Mouse (Mus musculus) kidney, adult 11 months (tissue): ENCODE measurements around the gene Nosip.
"Not testable (repeated sequence)": the region's sequence is repeated elsewhere in the genome, so short reads cannot be mapped to it uniquely, and the experiment has no call there.

Experiments
- DNase-seq: peaks from one replicate; pipeline ENCODE4 v3.0.0; 2022

Gene Nosip

DNA sequence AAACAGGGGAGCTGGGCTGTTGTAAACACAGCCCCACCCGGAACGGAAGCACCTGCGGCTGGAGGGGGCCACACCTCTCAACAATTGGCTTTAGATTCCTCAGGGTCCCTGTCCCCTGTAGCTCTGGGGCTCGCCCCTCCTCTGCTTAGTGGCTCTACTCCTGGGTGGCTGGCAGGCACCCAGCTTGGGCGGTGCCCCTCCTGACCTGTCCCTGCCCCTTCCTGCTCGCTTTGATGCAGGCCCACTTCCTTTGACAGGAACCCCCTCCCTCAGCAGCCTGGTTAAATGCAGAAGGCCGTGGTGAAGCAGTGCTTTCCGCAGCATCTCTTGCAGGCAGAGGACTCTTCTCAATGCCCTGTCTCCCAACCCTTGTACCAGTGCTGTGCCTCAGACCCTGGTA is 59.2 kb downstream of the Nosip start:
- peak; percentile 52 for DNase-seq

GRCm38 (mm10) chr7:45121966-45122365 is 59.7 kb downstream of the Nosip start:
- no peak for DNase-seq

- DNase-seq: no peak
Observed at GRCm38 (mm10) chr7:45122561-45123185, 60.4 kb downstream of the Nosip start.

DNA sequence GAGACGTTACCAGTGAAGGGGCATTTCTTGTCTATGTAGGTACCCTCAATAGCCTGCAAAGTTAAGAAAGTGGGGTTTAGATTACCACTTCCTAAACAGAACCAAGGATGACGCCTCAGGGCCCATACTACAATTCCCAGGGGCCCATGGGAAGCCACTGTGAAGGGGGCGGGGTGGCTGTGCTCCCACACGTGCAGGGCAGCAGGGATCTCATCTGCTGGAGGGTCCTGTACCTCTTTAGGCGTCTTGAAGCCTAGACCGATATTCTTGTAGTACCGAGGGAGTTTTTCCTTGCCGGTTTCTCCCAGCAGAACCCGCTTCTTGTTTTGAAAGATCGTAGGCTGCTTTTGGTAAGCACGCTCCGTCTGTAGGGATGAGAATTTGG is 60.9 kb downstream of the Nosip start:
- DNase-seq: no peak

GRCm38 (mm10) chr7:45124224-45125143 is 62.3 kb downstream of the Nosip start, which contains the start of gene Rps11:
Gene Rps11, minus strand, starts transcription at chr7:45124439.
- DNase-seq: peak; percentile 99

DNA sequence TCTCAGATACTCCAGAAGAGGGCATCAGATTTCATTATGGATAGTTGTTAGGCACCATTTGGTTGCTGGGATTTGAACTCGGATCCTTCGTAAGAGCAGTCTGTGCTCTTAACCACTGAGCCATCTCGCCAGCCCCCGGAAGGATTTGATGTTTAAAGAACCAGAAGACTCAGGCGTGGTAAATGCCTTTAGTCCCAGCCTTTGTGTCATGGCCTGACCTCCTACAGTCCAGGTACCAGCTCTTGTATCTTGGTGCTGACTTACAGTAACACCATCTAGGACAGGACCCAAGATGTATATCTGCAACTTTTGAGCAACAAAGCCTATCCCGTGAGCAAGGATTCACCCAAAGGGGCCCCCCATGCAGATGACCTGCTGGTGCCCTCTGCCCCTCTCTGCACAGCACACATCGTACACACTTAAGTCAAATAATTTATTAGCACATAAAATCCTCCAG is 62.9 kb downstream of the Nosip start:
- DNase-seq: no peak

GRCm38 (mm10) chr7:45125649-45126048 is 63.4 kb downstream of the Nosip start:
- not testable (repeated sequence) for DNase-seq

GRCm38 (mm10) chr7:45126147-45126843 is 64.1 kb downstream of the Nosip start:
- DNase-seq: no peak

DNA sequence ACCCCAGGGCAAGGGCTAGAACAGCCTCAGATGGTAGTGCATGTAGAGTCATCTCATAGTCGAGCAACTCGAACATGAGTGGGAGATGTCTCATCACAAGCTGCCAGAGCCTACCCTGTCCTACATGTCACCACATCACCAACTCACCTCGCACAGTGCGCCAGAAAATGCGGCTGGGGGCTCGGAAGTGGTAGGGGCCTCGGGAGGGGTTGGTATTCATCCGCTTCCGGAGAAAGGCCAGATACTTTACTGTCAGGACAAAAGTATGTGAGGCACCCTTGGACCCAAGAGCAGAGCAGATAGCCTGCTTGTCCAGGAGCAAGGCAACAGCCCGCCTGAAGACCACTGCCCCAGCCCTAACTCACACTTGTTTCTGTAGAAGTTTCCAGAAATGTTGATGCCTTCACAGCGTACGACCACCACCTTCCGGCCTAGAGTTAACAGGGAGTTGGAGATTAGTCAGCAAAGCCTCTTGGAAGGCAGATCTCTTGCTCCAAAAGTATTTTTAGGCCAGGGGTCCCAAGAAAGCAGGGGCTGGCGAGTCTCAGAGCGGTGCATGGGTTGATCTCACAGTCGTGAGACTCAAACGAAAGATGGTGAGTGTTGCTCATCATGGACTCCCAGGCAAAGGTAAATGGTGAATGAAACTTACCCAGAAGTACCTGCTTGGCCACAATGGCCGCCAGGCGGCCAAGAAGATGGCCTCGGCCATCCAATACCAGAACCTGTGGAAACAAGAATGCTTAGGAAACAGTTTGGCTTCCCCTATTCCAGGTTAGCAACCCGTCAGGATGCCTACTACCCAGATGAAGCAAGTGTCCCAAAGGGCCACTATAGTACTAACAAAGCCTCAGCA is 64.8 kb downstream of the Nosip start:
- no peak for DNase-seq
